Mouse (Mus musculus) E14TG2a.4 (cell line): ENCODE measurements around the gene AI837181.

Experiments
- CTCF ChIP-seq: conservative IDR thresholded peaks from 2 replicates; pipeline ENCODE4 v1.5.1; 2014; ENCODE audit warnings: low read length
- POU5F1 ChIP-seq: IDR thresholded peaks from 2 replicates; pipeline ENCODE4 v1.6.1; 2014; ENCODE audit warnings: low read length, borderline replicate concordance

GRCm38 (mm10) chr19:5420579-5420978 lies 4.4 kb upstream of the AI837181 start:
- TF ChIP-seq CTCF (no peak), POU5F1 (no peak)
